Mouse (Mus musculus) monocyte, adult 5-6 weeks (primary cell): ENCODE measurements around the gene Usp51. TPM values are rescaled to one million over a fixed set of nuclear protein-coding genes. Genes with fewer than 3 reads are reported as not detected.
"Not testable (repeated sequence)": the region's sequence is repeated elsewhere in the genome, so short reads cannot be mapped to it uniquely, and the experiment has no call there.

Experiments
- ATAC-seq: fragments of 153-309, 156-312 bp; replicated peaks from 2 replicates; pipeline ENCODE4 v1.8.0; 2017; ENCODE audit warnings: mild to moderate bottlenecking; ENCODE audit not compliant: low TSS enrichment, insufficient number of reproducible peaks, severe bottlenecking, poor library complexity, low FRiP score
- total RNA-seq: library from RNA; stranded (forward); fragments of 200-1000, 200-491, 200-594 nt; gene quantifications from 3 replicates; pipeline ENCODE4 v1.2.3, GENCODE M21; 2017

Usp51 gene
- 0.29 to 1.1 TPM in 2 of 3 replicates, not detected in the other for total RNA-seq

DNA sequence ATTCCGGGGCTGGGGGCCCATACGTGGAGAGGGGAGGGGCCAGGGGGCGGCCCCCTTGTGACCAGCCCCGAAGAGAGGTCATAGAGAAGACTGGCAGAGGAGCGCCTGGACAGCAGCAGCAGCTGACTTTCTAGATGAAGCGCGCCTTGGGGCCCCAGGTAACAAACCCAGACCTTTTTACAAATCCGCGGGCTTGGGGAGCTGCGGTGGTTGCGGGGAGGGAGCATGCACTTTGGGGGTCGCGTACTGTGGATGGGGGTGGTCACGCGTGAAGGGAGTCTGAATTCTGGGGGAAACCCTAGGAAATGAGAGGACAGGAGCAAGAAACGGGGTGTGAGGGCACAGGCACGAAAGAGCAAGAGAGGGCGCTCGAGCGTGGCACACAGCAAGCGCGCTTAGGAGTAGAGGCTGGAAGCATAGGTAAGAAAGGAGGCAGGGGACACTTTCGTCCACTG is at the start of gene Usp51:
Usp51 (plus strand) TSS at position 83 of the 455 bp plus-strand sequence.
- no peak for ATAC-seq

- ATAC-seq = no peak
These were observed 36.7 kb upstream of the Usp51 start for GRCm38 (mm10) chrX:152969606-152970005.

DNA sequence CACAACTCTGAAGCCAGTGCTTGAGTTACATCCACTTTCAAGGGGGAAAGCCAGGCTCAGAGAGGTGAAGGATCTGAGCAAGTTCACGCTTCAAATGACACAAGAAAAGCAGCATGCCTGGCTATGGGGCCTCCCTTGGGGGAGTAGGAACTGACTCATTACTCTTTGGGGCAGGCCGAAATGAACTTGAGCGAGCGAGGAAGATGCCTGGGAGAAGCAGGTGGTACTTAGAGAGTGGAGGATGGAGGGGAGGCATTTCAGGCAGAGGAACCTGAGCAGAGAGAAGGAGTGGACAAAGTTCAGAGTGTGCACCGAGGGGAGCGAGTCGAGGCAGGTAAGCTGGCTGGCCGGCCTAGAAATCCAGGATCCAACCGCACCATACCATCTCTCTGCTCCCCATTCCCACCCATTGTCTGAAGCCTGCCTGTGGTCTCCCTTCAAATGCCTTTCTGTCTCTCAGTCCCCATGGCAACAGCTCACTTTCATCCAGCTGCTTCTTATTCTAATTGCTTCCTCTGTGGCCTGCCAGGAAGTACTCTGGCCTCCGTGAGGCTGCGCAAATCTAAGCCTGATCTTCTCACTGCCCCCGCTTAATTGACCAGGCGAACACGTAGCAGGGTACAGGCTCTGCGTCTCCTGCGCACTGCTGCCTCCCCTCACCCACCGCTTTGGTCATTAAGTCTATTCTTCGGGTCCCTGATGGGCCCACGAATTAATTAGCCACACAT is 32.6 kb upstream of the Usp51 start:
- ATAC-seq = not testable (repeated sequence)

- no peak for ATAC-seq
These were observed 32.0 kb upstream of the Usp51 start for GRCm38 (mm10) chrX:152974204-152974661.

DNA sequence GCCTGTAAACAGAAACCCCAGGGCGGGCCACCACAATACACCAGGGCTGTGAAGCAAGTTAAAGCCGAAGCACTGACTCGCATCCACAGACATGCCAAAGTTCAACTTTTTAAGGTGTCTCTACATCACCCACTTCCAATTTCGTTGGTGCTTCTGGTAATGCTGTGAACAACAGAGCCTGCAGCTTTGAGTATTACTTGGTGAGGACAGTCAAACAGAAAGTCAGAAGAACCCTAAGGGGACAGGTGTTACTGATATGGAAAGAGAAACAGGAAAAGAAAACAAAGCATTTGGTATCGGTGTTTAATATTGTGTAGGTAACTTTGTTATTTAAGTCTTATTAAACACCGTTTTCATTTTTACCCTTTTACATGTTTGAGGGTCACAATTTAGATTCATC is 29.7 kb upstream of the Usp51 start:
- ATAC-seq = no peak

DNA sequence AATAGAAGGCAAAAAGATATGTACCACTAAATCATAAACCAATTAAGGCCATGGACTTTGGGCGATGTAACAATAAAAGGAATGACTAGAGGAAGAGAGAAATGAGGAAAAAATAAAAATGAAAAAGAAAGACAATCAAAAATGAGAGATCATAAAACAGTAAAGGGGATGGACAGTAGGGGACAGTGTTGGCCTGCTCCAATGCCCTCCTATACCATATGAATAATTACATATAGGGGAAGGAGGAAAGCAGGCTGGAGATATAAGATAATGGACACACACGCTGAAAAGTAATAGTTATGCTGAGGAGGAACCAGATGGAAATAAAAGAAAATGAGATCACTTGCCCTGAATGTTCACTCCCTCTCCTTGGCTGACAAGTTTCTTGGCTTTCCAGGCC is 21.3 kb upstream of the Usp51 start:
- ATAC-seq = no peak

- ATAC-seq = not testable (repeated sequence)
These were observed 16.4 kb upstream of the Usp51 start for GRCm38 (mm10) chrX:152989852-152990251.

DNA sequence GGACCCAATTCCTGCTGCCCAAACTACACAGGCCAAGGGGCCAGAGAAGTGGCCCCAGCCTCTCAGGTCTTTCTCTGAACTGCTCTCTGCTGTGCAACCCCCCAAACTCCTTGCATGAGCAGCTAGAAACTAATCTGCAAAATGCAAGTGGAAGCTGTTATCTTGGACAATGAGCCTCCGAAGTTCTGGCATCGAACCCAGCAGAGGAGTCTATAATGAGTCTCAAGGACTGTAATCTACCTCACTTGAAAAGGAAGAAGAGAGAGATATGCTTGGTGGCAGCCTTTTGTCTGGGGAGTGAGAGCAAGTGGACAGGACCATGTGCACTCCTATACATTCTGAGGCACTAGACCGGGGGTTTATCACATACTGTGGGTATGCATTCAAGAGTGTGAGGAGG is 10.2 kb upstream of the Usp51 start:
- ATAC-seq = not testable (repeated sequence)

DNA sequence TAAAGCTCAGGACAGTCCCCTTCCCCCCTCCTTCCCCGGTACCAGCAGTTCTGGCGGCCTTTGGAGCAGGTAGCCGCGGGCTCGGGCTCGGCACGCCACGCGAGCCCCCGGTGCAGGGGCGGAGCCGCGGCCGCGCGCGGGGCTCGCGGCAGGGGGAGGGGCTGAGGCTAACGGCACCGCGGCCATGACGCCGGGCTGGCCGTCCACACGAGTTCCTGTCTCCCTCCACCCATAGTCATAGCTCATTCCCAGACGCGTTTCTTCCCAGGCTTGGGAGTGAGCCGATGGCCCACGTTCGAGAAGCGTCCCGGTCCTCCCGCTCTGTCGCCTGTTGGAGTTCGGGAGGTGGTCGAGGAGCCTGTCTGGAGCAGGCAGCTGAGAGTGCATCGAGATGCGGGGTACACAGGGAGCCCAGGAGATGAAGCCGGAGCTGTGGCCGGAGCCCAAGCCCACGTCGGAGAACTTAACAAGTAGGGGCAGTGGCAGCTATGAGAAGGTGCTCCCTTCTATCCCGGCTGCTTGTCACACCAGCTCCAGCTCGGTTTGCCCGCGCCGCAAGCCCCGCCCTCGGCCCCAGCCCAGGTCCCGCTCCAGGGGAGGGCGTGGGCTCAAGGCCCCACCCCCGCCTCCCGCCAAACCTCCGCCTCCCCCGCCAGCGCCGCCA is 884 bp downstream of the Usp51 start:
- no peak for ATAC-seq

DNA sequence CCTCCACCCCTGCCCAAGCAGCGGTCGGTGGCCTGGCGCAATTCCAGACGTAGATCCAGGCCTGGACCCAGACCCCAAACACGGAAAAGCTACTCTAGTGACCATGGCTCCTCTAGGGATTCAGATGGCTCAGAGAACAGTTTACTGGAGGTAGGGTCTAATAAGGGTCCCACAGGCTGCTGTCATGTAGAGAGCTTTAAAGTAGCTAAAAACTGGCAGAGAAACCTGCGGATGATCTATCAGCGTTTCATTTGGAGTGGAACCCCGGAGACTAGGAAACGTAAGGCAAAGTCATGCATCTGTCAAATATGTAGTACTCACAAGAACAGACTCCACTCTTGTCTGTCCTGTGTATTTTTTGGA is 1.4 kb downstream of the Usp51 start:
- no peak for ATAC-seq

GRCm38 (mm10) chrX:153025255-153025654 is 19.0 kb downstream of the Usp51 start:
- ATAC-seq = not testable (repeated sequence)

- not testable (repeated sequence) for ATAC-seq
These were observed 19.4 kb downstream of the Usp51 start for GRCm38 (mm10) chrX:153025709-153026108.

DNA sequence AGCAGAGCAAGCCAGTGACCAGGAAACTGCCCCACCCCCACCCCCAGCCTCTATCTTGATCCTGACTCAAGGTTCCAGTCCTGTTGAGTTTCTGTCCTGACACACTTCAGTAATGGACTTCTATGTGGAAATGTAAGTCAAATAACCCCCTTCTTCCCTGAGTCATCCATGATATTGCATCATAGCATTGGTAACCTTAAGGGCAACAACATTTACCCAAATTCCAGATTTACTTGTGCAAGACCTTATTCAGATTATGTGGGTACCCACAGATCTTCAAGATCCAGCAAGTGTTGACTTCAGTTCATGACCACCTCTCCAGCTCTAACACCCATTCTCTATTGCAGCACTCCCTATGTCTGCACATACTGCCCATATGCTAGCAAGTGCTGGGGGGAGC is 25.3 kb downstream of the Usp51 start:
- not testable (repeated sequence) for ATAC-seq

DNA sequence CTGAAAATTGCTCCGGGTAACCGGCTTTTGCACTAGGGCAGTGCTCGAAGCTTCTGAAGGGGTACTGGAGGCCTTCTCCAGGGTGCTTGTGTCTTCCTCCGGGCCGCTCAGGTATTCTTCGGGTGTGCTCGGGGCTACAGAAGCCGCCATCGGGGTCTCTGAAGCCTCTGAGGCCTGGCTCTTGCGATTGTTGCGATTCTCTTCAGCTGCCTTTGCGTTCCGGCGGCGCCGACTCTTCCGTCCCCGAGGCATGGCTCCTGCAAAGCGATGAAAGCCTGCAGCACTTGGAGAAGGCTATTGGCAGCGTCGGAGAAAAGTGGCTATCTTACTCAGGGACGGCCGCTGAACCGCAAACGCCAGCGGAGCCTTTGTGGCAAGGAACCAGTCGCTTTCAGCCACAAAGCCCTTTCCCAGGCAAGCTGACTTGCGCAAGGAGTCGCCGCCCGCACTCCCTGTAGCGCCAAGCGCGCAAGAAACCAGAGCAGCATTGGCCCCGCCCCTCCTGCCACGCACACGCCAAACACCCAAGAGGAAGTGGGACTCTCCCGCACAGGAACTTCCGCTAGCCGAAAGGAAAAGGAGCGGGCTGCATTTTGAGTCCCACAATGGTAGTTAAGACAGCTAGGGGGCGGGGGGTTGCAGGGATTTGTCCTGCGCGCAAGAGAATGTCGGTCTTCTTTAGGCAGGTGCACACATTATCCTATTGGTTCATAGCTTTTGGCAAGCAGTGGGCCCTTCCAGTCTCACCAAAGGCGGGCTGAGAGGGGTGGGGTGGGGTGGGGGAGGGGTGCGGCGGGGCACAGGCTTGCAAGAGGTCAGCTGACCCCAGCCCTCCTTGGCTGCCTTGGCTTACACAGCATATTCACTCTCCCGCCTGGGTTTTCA is 31.1 kb downstream of the Usp51 start, which contains the start of gene Mageh1:
Mageh1 (minus strand) TSS at position 489 of the 885 bp plus-strand sequence.
- ATAC-seq = no peak

DNA sequence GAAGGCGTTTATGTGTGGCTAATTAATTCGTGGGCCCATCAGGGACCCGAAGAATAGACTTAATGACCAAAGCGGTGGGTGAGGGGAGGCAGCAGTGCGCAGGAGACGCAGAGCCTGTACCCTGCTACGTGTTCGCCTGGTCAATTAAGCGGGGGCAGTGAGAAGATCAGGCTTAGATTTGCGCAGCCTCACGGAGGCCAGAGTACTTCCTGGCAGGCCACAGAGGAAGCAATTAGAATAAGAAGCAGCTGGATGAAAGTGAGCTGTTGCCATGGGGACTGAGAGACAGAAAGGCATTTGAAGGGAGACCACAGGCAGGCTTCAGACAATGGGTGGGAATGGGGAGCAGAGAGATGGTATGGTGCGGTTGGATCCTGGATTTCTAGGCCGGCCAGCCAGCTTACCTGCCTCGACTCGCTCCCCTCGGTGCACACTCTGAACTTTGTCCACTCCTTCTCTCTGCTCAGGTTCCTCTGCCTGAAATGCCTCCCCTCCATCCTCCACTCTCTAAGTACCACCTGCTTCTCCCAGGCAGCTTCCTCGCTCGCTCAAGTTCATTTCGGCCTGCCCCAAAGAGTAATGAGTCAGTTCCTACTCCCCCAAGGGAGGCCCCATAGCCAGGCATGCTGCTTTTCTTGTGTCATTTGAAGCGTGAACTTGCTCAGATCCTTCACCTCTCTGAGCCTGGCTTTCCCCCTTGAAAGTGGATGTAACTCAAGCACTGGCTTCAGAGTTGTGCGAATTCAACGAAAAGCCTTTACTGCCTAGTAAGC is 31.9 kb downstream of the Usp51 start:
- ATAC-seq = not testable (repeated sequence)
